Mouse (Mus musculus) brown adipose tissue, adult 24 weeks (tissue): ENCODE measurements around the gene Gabbr2. TPM values are rescaled to one million over a fixed set of nuclear protein-coding genes. Genes with fewer than 3 reads are reported as not detected.

Experiments
- H3K27ac ChIP-seq: fragments of 200-500 bp; replicated peaks from 2 replicates; pipeline ENCODE4 v1.5.1; 2012; ENCODE audit warnings: low read depth, mild to moderate bottlenecking, low read length
- H3K4me1 ChIP-seq: fragments of 200-500 bp; 2 replicates; pipeline ENCODE4 v1.6.1; 2012; ENCODE audit warnings: low read length, mixed read lengths; ENCODE audit not compliant: control insufficient read depth, insufficient read depth, insufficient read length
- H3K4me3 ChIP-seq: fragments of 200-500 bp; 2 replicates; pipeline ENCODE4 v1.5.1; 2012; ENCODE audit warnings: low read depth, mild to moderate bottlenecking, low read length, moderate library complexity; ENCODE audit not compliant: insufficient read depth
- polyA plus RNA-seq: library from polyadenylated mRNA; stranded (reverse); fragments of >200 nt; gene quantifications from 2 replicates; pipeline ENCODE4 v1.2.4, GENCODE M21; 2012; ENCODE audit not compliant: missing spikeins, insufficient read depth, insufficient read length

Gene Gabbr2
- polyA plus RNA-seq, 1 experiment: not detected

DNA sequence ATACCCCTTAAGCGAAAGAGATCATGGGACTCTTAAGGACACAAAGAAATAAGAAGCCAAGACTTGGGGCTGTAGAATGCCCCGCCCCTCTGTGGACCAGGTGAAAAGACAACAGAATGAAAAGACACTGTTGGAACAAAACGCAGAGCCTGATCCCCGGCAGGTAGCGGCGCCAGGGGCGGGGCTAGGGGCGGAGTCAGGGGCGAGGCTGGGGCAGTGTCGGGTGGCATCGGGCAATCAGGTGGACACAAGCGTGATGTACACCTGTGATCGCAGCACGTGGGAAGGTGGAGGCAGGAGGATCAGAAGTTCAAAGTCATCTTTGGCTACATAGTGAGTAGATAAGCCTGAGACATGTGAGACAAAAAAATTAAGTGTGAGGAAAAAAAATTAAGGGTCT is 217.0 kb downstream of the Gabbr2 start:
- H3K27ac ChIP-seq: no peak overlapping the region
- H3K4me1 ChIP-seq: no peaks in the 10 kb centered on the region
- H3K4me3 ChIP-seq: no peak overlapping the region

- no peak overlapping the region for H3K4me3 ChIP-seq
- H3K4me1 ChIP-seq: no peaks in the 10 kb centered on the region
- no peak overlapping the region for H3K27ac ChIP-seq
Observed at GRCm38 (mm10) chr4:46773243-46773642, 218.4 kb downstream of the Gabbr2 start.

DNA sequence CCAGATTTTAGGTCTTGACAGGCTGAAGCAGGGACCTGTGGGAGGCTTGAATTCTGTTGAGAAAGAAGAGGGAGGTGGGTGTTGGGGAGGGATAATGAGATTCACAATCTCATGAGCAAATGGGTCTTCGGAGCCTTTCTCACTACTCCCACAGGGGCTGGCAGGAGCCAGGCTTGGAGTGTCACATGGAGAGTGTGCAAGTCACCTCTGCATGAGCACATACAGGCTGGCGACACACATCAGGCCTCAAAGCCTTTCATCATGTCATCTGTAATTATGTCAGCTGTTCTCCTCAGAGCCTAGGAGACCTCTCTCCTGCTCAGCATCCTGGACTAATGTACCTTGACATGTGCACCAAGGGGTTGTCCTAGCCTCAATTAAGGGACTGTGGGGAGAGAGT is 219.1 kb downstream of the Gabbr2 start:
- H3K4me1 ChIP-seq: no peaks in the 10 kb centered on the region
- H3K4me3 ChIP-seq: no peak overlapping the region
- no peak overlapping the region for H3K27ac ChIP-seq

DNA sequence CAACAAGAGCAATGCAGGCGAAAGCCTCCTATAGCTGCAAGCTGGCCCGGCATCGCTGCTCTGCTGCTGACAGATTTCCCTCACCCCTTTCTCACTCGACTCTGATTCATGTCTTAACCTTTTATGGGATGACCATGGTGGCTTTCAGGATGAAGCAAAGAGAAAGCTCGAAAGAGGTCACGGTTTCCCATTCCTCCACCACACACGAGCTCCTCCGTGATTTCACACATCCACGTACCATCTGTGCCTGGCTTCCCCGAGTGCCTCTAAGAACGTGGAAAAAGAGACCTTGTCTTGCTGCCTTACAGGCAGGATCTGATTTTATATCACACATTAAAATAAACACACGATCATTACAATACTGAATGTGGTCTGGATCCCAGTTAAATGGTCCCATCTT is 220.6 kb downstream of the Gabbr2 start:
- H3K4me1 ChIP-seq: no peaks in the 10 kb centered on the region
- H3K4me3 ChIP-seq: no peak overlapping the region
- H3K27ac ChIP-seq: no peak overlapping the region

DNA sequence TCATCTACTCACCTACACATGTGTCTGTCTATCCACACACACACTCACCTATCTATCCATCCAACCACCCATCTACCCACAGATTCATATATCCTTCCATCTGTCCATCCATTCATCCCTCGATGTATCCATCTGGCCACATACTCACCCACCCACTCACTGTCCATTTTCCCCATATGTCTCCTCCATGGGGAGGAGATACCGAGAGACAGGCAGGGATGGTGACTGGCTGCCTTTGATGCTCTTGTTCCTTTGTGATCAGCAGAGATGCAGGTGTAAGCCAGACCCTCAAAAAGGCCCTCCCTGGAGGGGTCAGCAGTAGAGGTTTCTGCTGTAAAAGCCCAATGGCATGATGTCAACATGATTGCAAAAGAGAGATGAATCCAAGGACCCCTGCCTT is 221.0 kb downstream of the Gabbr2 start:
- Histone ChIP-seq H3K4me1 (no peaks in the 10 kb centered on the region), H3K27ac (no peak overlapping the region), H3K4me3 (no peak overlapping the region)

GRCm38 (mm10) chr4:46770090-46770489 is 221.6 kb downstream of the Gabbr2 start:
- Histone ChIP-seq H3K4me1 (no peaks in the 10 kb centered on the region), H3K4me3 (no peak overlapping the region), H3K27ac (no peak overlapping the region)

DNA sequence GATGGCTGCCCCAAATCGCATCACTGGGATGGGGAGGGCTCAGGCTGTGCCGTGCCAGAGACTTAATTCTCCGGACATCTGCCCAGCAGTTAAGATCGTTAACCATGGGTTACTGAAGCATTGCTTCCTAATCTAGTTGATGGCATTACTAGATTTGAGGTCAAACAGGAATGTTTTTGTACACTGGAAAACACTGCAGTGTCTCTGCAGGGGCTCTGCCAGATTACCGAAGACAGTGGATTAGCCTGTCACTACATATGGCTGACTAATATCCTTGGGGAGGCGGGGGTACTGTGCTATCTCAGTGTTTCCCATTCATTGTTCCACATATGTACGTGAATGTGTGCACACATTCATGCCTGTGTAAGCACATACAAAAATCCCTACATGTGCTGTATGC is 225.3 kb downstream of the Gabbr2 start:
- H3K4me1 ChIP-seq: no peaks in the 10 kb centered on the region
- no peak overlapping the region for H3K27ac ChIP-seq
- H3K4me3 ChIP-seq: no peak overlapping the region

- no peaks in the 10 kb centered on the region for H3K4me1 ChIP-seq
- H3K27ac ChIP-seq: no peak overlapping the region
- no peak overlapping the region for H3K4me3 ChIP-seq
Observed at GRCm38 (mm10) chr4:46759838-46760237, 231.8 kb downstream of the Gabbr2 start.

- H3K27ac ChIP-seq: no peak overlapping the region
- no peak overlapping the region for H3K4me3 ChIP-seq
- no peaks in the 10 kb centered on the region for H3K4me1 ChIP-seq
Observed at GRCm38 (mm10) chr4:46758340-46759041, 233.2 kb downstream of the Gabbr2 start.

DNA sequence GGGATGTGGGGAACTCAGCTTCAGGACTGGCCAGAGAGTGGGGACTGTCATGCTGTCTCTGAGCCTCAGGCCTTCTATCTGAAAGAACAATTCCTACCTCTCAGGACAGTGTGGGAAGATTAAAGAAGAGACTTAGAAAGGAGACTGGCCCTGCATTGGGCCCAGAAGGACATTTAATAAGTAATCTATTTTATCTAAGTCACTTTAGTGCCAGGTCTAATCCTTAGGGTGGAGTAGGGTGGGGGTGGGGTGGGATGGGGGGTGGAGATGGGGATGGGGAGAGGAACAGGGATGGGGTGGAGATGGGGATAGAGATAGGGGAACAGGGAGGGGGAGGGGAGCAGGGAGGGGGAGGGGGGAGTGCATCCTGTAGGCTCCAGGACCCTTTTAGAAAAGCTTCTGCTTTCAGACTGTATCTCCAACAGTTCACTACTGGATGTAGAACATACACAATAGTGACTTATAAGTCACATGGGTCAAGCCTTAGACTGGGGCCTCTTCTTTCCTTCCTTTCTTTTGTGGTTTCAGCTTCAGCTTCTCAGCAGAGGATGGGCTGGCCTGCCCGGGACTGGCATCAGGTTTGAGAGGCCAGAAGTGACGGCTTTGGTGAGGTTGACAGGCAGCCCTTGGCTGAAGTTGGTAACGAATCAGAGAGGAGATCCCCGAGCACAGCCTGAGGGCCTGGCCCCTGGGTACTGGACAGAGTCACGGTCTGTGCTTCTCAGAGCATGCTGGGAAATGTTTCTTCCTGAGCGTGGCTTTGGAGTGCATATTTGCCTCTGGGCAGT is 237.1 kb downstream of the Gabbr2 start:
- H3K4me1 ChIP-seq: no peaks in the 10 kb centered on the region
- H3K4me3 ChIP-seq: no peak overlapping the region

GRCm38 (mm10) chr4:46752306-46752705 is 239.4 kb downstream of the Gabbr2 start:
- H3K4me1 ChIP-seq: no peaks in the 10 kb centered on the region
- no peak overlapping the region for H3K27ac ChIP-seq
- H3K4me3 ChIP-seq: no peak overlapping the region

More for the DNA sequence above, 237.1 kb downstream of the Gabbr2 start:
- H3K27ac ChIP-seq: no peak overlapping the region

- Histone ChIP-seq H3K27ac (no peak overlapping the region), H3K4me1 (no peaks in the 10 kb centered on the region), H3K4me3 (no peak overlapping the region)
Observed at GRCm38 (mm10) chr4:46749015-46749414, 242.7 kb downstream of the Gabbr2 start.

GRCm38 (mm10) chr4:46747007-46747746 is 244.5 kb downstream of the Gabbr2 start:
- no peak overlapping the region for H3K27ac ChIP-seq
- no peak overlapping the region for H3K4me3 ChIP-seq
- no peaks in the 10 kb centered on the region for H3K4me1 ChIP-seq

GRCm38 (mm10) chr4:46745536-46745935 is 246.1 kb downstream of the Gabbr2 start:
- H3K4me1 ChIP-seq: no peaks in the 10 kb centered on the region
- H3K4me3 ChIP-seq: no peak overlapping the region
- H3K27ac ChIP-seq: no peak overlapping the region

- Histone ChIP-seq H3K4me1 (no peaks in the 10 kb centered on the region), H3K4me3 (no peak overlapping the region), H3K27ac (no peak overlapping the region)
Observed at GRCm38 (mm10) chr4:46744583-46745155, 247.0 kb downstream of the Gabbr2 start.
